Comparison of ENCODE assay signal across 26 mouse cellular contexts in the genomic region with DNA sequence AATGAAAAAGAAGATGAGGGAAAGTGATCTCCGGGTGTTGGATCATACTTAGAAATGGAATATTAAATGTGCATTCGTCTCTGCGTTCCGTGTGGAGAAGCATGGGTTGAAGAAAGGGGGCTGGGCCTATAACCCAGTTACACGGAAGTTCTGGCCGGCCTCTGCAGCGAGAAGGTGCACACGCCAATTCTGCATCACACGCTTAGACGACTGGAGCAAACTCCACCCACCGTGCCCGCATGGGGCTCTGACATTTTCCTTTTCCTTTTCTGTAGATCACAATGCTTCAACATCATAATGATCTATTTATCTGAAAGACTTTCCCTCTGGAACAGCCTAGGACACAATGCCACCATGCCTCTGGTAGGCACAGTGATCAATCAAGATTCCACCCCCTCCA. TPM values are rescaled to one million over a fixed set of nuclear protein-coding genes. Genes with fewer than 3 reads are reported as not detected.
A peak's percentile ranks its signal among the peaks of the same experiment; 100 is the strongest.
DNase-seq lines count a peak whose midpoint lies in the region; ATAC-seq and TF ChIP-seq lines count a peak whose summit lies in the region.
"Had no signal": no experiment of that assay in that cellular context is flagged by ENCODE, and none has a peak within 500 bp of the region (broad histone marks: within the 10 kb centered on the region; RNA-seq: fewer than 3 reads in every experiment).

No protein-coding gene starts in this region.

- 62% methylated on average over 12 of the region's 12 CpGs for WGBS in intestine, postnatal 0 days

- H3K36me3 ChIP-seq in intestine, postnatal 0 days (ENCODE audit: control insufficient read depth, insufficient read depth) = 0 out of 2 replicates have a peak, but pooled peaks cover 4% of the 10 kb centered on the region
- H3K36me3 ChIP-seq: embryonic facial prominence, embryonic 12.5 days; embryonic facial prominence, embryonic 15.5 days; forebrain, embryonic 12.5 days had no signal

- peak overlapping the region; percentile 53 for H3K4me2 ChIP-seq in intestine, postnatal 0 days (replicated peaks; ENCODE audit: low read depth)
- H3K4me2 ChIP-seq: embryonic facial prominence, embryonic 12.5 days; embryonic facial prominence, embryonic 15.5 days; forebrain, embryonic 12.5 days; forebrain, embryonic 15.5 days; heart, embryonic 12.5 days; heart, embryonic 15.5 days; hindbrain, embryonic 14.5 days had no signal

- peak; percentile 72 for DNase-seq in heart, adult 11 months
- DNase-seq in heart, postnatal 14 days = no peak
- DNase-seq in frontal cortex, postnatal 36 days (ENCODE audit: low spot score in 2 of 2) = no peak
- DNase-seq in gastrocnemius, postnatal 10 days = no peak
- DNase-seq in adipocyte (ENCODE audit: low spot score) = no peak
- DNase-seq: adrenal gland, postnatal 10 days; adrenal gland, postnatal 36 days; cerebellum, adult 18-20 months; cerebellum, adult 9-10 months; cerebellum, postnatal 14 days; gastrocnemius, postnatal 14 days; heart, adult 18-20 months; heart, postnatal 10 days; heart, postnatal 4 days; kidney, adult 11 months had no signal

- no peak overlapping the region for H3K4me3 ChIP-seq in intestine, postnatal 0 days (ENCODE audit: low read depth, low read length)
- H3K4me3 ChIP-seq: embryonic facial prominence, embryonic 12.5 days; embryonic facial prominence, embryonic 15.5 days; erythroblast, embryonic 14.5 days; forebrain, embryonic 12.5 days; forebrain, embryonic 15.5 days; heart, embryonic 12.5 days; heart, embryonic 15.5 days had no signal

- intact Hi-C loops in heart, postnatal 14 days (cut with DNase I) = no loop called here

- H3K27ac ChIP-seq in intestine, postnatal 0 days (ENCODE audit: low read depth, low read length) = peak overlapping the region; percentile 73
- H3K27ac ChIP-seq: embryonic facial prominence, embryonic 12.5 days; embryonic facial prominence, embryonic 15.5 days; forebrain, embryonic 12.5 days; forebrain, embryonic 15.5 days; heart, embryonic 15.5 days; hindbrain, embryonic 14.5 days; hindbrain, postnatal 0 days had no signal

- H3K4me1 ChIP-seq in intestine, postnatal 0 days (replicated peaks; ENCODE audit: control insufficient read depth, insufficient read depth, low read length) = peaks cover 17% of the 10 kb centered on the region
- H3K4me1 ChIP-seq: forebrain, embryonic 15.5 days had no signal

- no peak for TF ChIP-seq CTCF in intestine, postnatal 0 days (IDR thresholded peaks at IDR 0.05; ENCODE audit: low read depth)

- ATAC-seq in inflammation-experienced regulatory T-cells, adult 6 months = peak; percentile 49
- no peak for ATAC-seq in intestine, postnatal 0 days
- ATAC-seq: forebrain, embryonic 15.5 days; hindbrain, postnatal 0 days had no signal

- H3K27me3 ChIP-seq in intestine, postnatal 0 days (replicated peaks; ENCODE audit: control insufficient read depth, insufficient read depth, low read length) = no peaks in the 10 kb centered on the region
- H3K27me3 ChIP-seq: embryonic facial prominence, embryonic 12.5 days; embryonic facial prominence, embryonic 15.5 days; forebrain, embryonic 12.5 days; forebrain, embryonic 15.5 days; heart, embryonic 12.5 days; heart, embryonic 15.5 days had no signal

- no peaks in the 10 kb centered on the region for H3K9me3 ChIP-seq in intestine, postnatal 0 days (ENCODE audit: control insufficient read depth)
- H3K9me3 ChIP-seq: embryonic facial prominence, embryonic 12.5 days; embryonic facial prominence, embryonic 15.5 days; forebrain, embryonic 12.5 days; forebrain, embryonic 15.5 days; heart, embryonic 12.5 days; heart, embryonic 15.5 days had no signal

- H3K9ac ChIP-seq in intestine, postnatal 0 days (ENCODE audit: low read depth, low read length) = no peak overlapping the region; the same call in 1 of the 2 replicates
- H3K9ac ChIP-seq: embryonic facial prominence, embryonic 12.5 days; embryonic facial prominence, embryonic 15.5 days; forebrain, embryonic 12.5 days; forebrain, embryonic 15.5 days; heart, embryonic 12.5 days; heart, embryonic 15.5 days; hindbrain, embryonic 14.5 days had no signal

RNA-seq across cellular contexts. Expression of gene Nrip1, which starts 16.5 kb away (rescaled TPM):
- 10 to 100 TPM; 28.7 to 29.2 TPM for total RNA-seq in heart, postnatal 14 days (2021)
- 10 to 100 TPM; 26.2 to 66.5 (median 54.1) TPM for polyA plus RNA-seq in inflammation-experienced regulatory T-cells, adult 6 months (2017; shearing (Covaris generic))
- polyA plus RNA-seq in intestine, postnatal 0 days (2015; fragmentation: Nextera tagmentation; extraction: Ambion mirVana) = 27.8 and 31.1 TPM in 2 replicates
- total RNA-seq in gastrocnemius, postnatal 10 days (2021) = 10 to 100 TPM; 37.3 to 41.4 TPM
